Mouse (Mus musculus): Measurements from ENCODE around the gene Dpp4. TPM values are rescaled to one million over a fixed set of nuclear protein-coding genes. Genes with fewer than 3 reads are reported as not detected.

The Dpp4 gene
- polyA plus RNA-seq, 1 experiment from 2014 or later, result 0.80 TPM

- WGBS, result 92% methylated on average over 5 of the region's 5 CpGs
- no peak for ATAC-seq (ENCODE audit: insufficient read depth, low FRiP score, low TSS enrichment)
These were observed 37.8 kb upstream of the Dpp4 start for GRCm38 (mm10) chr2:62449692-62450346.

GRCm38 (mm10) chr2:62440802-62441544 is 28.9 kb upstream of the Dpp4 start:
- DNase-seq (ENCODE audit: low spot score) (no peak), ATAC-seq (ENCODE audit: insufficient read depth, low FRiP score, low TSS enrichment) (no peak)
- H3K9me3 ChIP-seq (ENCODE audit: control insufficient read depth, low read length), result no peaks in the 10 kb centered on the region
- no peaks in the 10 kb centered on the region for H3K36me3 ChIP-seq (ENCODE audit: control insufficient read depth, insufficient read depth, low read length)
- no peak overlapping the region for H3K4me3 ChIP-seq (ENCODE audit: low read depth, low read length)
- no peaks in the 10 kb centered on the region for H3K27me3 ChIP-seq (ENCODE audit: control insufficient read depth, insufficient read depth, low read length)
- no peak overlapping the region for H3K9ac ChIP-seq (ENCODE audit: low read length)
- WGBS, result 73% methylated on average over 13 of the region's 13 CpGs
- H3K4me1 ChIP-seq (ENCODE audit: control insufficient read depth, insufficient read depth, low read length), result no peaks in the 10 kb centered on the region
- H3K4me2 ChIP-seq (ENCODE audit: low read depth), result no peak overlapping the region
- H3K27ac ChIP-seq (ENCODE audit: low read depth, low read length), result no peak overlapping the region

More at GRCm38 (mm10) chr2:62449692-62450346, 37.8 kb upstream of the Dpp4 start:
- H3K9ac ChIP-seq (ENCODE audit: low read length), result no peak overlapping the region
- no peak for DNase-seq (ENCODE audit: low spot score)
- H3K4me3 ChIP-seq (ENCODE audit: low read depth, low read length), result no peak overlapping the region
- H3K9me3 ChIP-seq (ENCODE audit: control insufficient read depth, low read length), result no peaks in the 10 kb centered on the region
- no peaks in the 10 kb centered on the region for H3K4me1 ChIP-seq (ENCODE audit: control insufficient read depth, insufficient read depth, low read length)
- no peaks in the 10 kb centered on the region for H3K27me3 ChIP-seq (ENCODE audit: control insufficient read depth, insufficient read depth, low read length)
- no peak overlapping the region for H3K27ac ChIP-seq (ENCODE audit: low read depth, low read length)
- H3K4me2 ChIP-seq (ENCODE audit: low read depth), result no peak overlapping the region
- no peaks in the 10 kb centered on the region for H3K36me3 ChIP-seq (ENCODE audit: control insufficient read depth, insufficient read depth, low read length)

- Histone ChIP-seq H3K9me3 (ENCODE audit: control insufficient read depth, low read length) (no peaks in the 10 kb centered on the region), H3K27ac (ENCODE audit: low read depth, low read length) (no peak overlapping the region), H3K27me3 (ENCODE audit: control insufficient read depth, insufficient read depth, low read length) (no peaks in the 10 kb centered on the region), H3K4me3 (ENCODE audit: low read depth, low read length) (no peak overlapping the region), H3K36me3 (ENCODE audit: control insufficient read depth, insufficient read depth, low read length) (no peaks in the 10 kb centered on the region), H3K9ac (ENCODE audit: low read length) (no peak overlapping the region), H3K4me1 (ENCODE audit: control insufficient read depth, insufficient read depth, low read length) (no peaks in the 10 kb centered on the region), H3K4me2 (ENCODE audit: low read depth) (no peak overlapping the region)
- ATAC-seq (ENCODE audit: insufficient read depth, low FRiP score, low TSS enrichment) (no peak), DNase-seq (ENCODE audit: low spot score) (no peak)
- WGBS, result 88% methylated on average over 4 of the region's 4 CpGs
These were observed 28.1 kb upstream of the Dpp4 start for GRCm38 (mm10) chr2:62440083-62440482.

GRCm38 (mm10) chr2:62431245-62431795 is 19.3 kb upstream of the Dpp4 start:
- ATAC-seq (ENCODE audit: insufficient read depth, low FRiP score, low TSS enrichment) (no peak), DNase-seq (ENCODE audit: low spot score) (no peak)
- Histone ChIP-seq H3K4me3 (ENCODE audit: low read depth, low read length) (no peak overlapping the region), H3K4me1 (ENCODE audit: control insufficient read depth, insufficient read depth, low read length) (no peaks in the 10 kb centered on the region), H3K4me2 (ENCODE audit: low read depth) (no peak overlapping the region), H3K27me3 (ENCODE audit: control insufficient read depth, insufficient read depth, low read length) (no peaks in the 10 kb centered on the region), H3K9ac (ENCODE audit: low read length) (no peak overlapping the region), H3K27ac (ENCODE audit: low read depth, low read length) (no peak overlapping the region), H3K9me3 (ENCODE audit: control insufficient read depth, low read length) (no peaks in the 10 kb centered on the region), H3K36me3 (ENCODE audit: control insufficient read depth, insufficient read depth, low read length) (no peaks in the 10 kb centered on the region)
- 89% methylated on average over 8 of the region's 8 CpGs for WGBS

GRCm38 (mm10) chr2:62425941-62426340 is 13.9 kb upstream of the Dpp4 start:
- H3K36me3 ChIP-seq (ENCODE audit: control insufficient read depth, insufficient read depth, low read length), result no peaks in the 10 kb centered on the region
- H3K27ac ChIP-seq (ENCODE audit: low read depth, low read length), result no peak overlapping the region
- H3K4me1 ChIP-seq (ENCODE audit: control insufficient read depth, insufficient read depth, low read length), result no peaks in the 10 kb centered on the region
- no peak for ATAC-seq (ENCODE audit: insufficient read depth, low FRiP score, low TSS enrichment)
- no peak for DNase-seq (ENCODE audit: low spot score)
- no peak overlapping the region for H3K4me3 ChIP-seq (ENCODE audit: low read depth, low read length)
- H3K27me3 ChIP-seq (ENCODE audit: control insufficient read depth, insufficient read depth, low read length), result no peaks in the 10 kb centered on the region
- no peak overlapping the region for H3K9ac ChIP-seq (ENCODE audit: low read length)
- H3K4me2 ChIP-seq (ENCODE audit: low read depth), result no peak overlapping the region
- no peaks in the 10 kb centered on the region for H3K9me3 ChIP-seq (ENCODE audit: control insufficient read depth, low read length)
- WGBS, result 90% methylated on average over 3 of the region's 3 CpGs

- Histone ChIP-seq H3K4me1 (ENCODE audit: control insufficient read depth, insufficient read depth, low read length) (no peaks in the 10 kb centered on the region), H3K27ac (ENCODE audit: low read depth, low read length) (no peak overlapping the region), H3K36me3 (ENCODE audit: control insufficient read depth, insufficient read depth, low read length) (no peaks in the 10 kb centered on the region), H3K4me3 (ENCODE audit: low read depth, low read length) (no peak overlapping the region), H3K9me3 (ENCODE audit: control insufficient read depth, low read length) (no peaks in the 10 kb centered on the region), H3K9ac (ENCODE audit: low read length) (no peak overlapping the region), H3K27me3 (ENCODE audit: control insufficient read depth, insufficient read depth, low read length) (no peaks in the 10 kb centered on the region), H3K4me2 (ENCODE audit: low read depth) (no peak overlapping the region)
- 41% methylated on average over 4 of the region's 4 CpGs for WGBS
- DNase-seq (ENCODE audit: low spot score) (no peak), ATAC-seq (ENCODE audit: insufficient read depth, low FRiP score, low TSS enrichment) (no peak)
These were observed 11.3 kb upstream of the Dpp4 start for GRCm38 (mm10) chr2:62423343-62423776.

GRCm38 (mm10) chr2:62422515-62423342 is 10.7 kb upstream of the Dpp4 start:
- Histone ChIP-seq H3K27ac (ENCODE audit: low read depth, low read length) (no peak overlapping the region), H3K36me3 (ENCODE audit: control insufficient read depth, insufficient read depth, low read length) (no peaks in the 10 kb centered on the region), H3K27me3 (ENCODE audit: control insufficient read depth, insufficient read depth, low read length) (no peaks in the 10 kb centered on the region), H3K9me3 (ENCODE audit: control insufficient read depth, low read length) (no peaks in the 10 kb centered on the region), H3K9ac (ENCODE audit: low read length) (no peak overlapping the region), H3K4me2 (ENCODE audit: low read depth) (no peak overlapping the region), H3K4me1 (ENCODE audit: control insufficient read depth, insufficient read depth, low read length) (no peaks in the 10 kb centered on the region), H3K4me3 (ENCODE audit: low read depth, low read length) (no peak overlapping the region)
- WGBS, result 75% methylated on average over 6 of the region's 6 CpGs
- ATAC-seq (ENCODE audit: insufficient read depth, low FRiP score, low TSS enrichment), result no peak
- no peak for DNase-seq (ENCODE audit: low spot score)

GRCm38 (mm10) chr2:62421229-62421628 is 9.2 kb upstream of the Dpp4 start:
- H3K9ac ChIP-seq (ENCODE audit: low read length), result no peak overlapping the region
- no peaks in the 10 kb centered on the region for H3K27me3 ChIP-seq (ENCODE audit: control insufficient read depth, insufficient read depth, low read length)
- H3K9me3 ChIP-seq (ENCODE audit: control insufficient read depth, low read length), result no peaks in the 10 kb centered on the region
- WGBS, result 91% methylated on average over 4 of the region's 4 CpGs
- no peak overlapping the region for H3K4me3 ChIP-seq (ENCODE audit: low read depth, low read length)
- no peak for DNase-seq (ENCODE audit: low spot score)
- no peaks in the 10 kb centered on the region for H3K4me1 ChIP-seq (ENCODE audit: control insufficient read depth, insufficient read depth, low read length)
- ATAC-seq (ENCODE audit: insufficient read depth, low FRiP score, low TSS enrichment), result no peak
- no peaks in the 10 kb centered on the region for H3K36me3 ChIP-seq (ENCODE audit: control insufficient read depth, insufficient read depth, low read length)
- H3K27ac ChIP-seq (ENCODE audit: low read depth, low read length), result no peak overlapping the region
- no peak overlapping the region for H3K4me2 ChIP-seq (ENCODE audit: low read depth)
